Comparison of ENCODE assay signal across 8 mouse cellular contexts in the genomic region with DNA sequence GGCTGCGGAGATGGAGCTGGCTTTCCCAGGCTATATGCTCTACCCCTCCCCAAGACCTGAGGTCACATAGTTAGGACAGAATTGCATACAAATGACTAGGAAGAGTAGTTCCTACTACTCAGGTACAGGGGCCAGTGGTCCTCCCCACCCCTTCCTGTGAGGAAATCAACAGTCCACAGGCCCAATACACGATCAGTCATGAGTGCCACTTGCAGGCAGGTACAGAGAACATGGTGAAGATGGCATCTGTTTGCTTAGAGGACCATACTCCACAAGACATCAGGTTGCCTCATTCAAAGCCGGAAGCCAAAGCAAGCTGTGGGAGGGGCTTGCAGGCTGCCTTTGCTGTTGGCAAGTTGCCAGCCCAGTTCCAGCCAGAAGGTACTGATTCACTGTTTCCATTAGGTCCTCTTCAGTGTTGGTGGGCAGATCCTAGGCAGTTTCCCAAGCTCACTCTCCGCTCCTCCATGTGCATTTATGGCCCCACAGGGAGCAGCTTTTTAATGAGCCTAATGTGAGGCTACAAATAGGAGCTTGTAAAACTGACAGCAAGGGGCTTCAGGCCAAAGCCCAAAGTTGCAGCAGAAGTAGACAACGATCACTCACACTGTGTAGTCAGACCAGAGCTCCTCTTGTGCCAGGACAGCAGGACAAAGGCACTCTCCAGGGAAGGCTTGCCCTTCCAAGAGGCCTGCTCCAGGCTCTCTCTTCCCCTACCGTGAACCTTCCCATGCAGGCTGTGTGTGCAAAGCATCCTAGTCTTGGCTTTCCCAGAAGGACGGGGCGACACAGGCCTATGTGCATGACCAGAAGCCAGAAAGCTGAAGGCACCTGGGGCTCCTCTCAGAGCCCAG.
DNase-seq lines count a peak whose midpoint lies in the region; ATAC-seq lines count a peak whose summit lies in the region.

No protein-coding gene starts in this region.

- no peak overlapping the region for H3K4me2 ChIP-seq in neural tube, embryonic 14.5 days (ENCODE audit: low read depth, low read length)

- H3K27me3 ChIP-seq in neural tube, embryonic 14.5 days (ENCODE audit: control insufficient read depth, insufficient read depth, low read length) = no peaks in the 10 kb centered on the region

- H3K4me1 ChIP-seq in neural tube, embryonic 14.5 days (ENCODE audit: control insufficient read depth, insufficient read depth, low read length) = peaks cover 12% of the 10 kb centered on the region

- 0 out of 2 replicates have a peak, but pooled peaks have one; percentile 7 for ATAC-seq in frontal cortex, adult (ENCODE audit: low TSS enrichment)
- ATAC-seq in neural tube, embryonic 14.5 days (ENCODE audit: low read depth) = peak; percentile 87

- H3K9ac ChIP-seq in neural tube, embryonic 14.5 days (replicated peaks; ENCODE audit: low read depth, low read length) = no peak overlapping the region

- H3K27ac ChIP-seq in neural tube, embryonic 14.5 days (ENCODE audit: low read depth, low read length) = no peak overlapping the region

- no peaks in the 10 kb centered on the region for H3K36me3 ChIP-seq in neural tube, embryonic 14.5 days (ENCODE audit: control insufficient read depth, insufficient read depth, low read length)

- no peak for DNase-seq in frontal cortex, postnatal 14 days (ENCODE audit: low spot score in 2 of 2)
- DNase-seq in Muller cell, postnatal 12 days (ENCODE audit: inconsistent ontology term) = peak; percentile 81
- DNase-seq in frontal cortex, postnatal 10 days (ENCODE audit: low spot score in 2 of 2) = peak; percentile 28 to 41
- peak; percentile 20 for DNase-seq in hindlimb bud, embryonic 11.5 days (ENCODE audit: extremely low spot score, low read depth, low spot score)
- peak; percentile 40 to 57 for DNase-seq in left cerebral cortex, postnatal 25 days (ENCODE audit: low spot score in 2 of 2)
- peak; percentile 13 to 55 for DNase-seq in urinary bladder, postnatal 36 days (ENCODE audit: low spot score in 2 of 2)

- H3K9me3 ChIP-seq in neural tube, embryonic 14.5 days (ENCODE audit: control insufficient read depth, low read length) = no peaks in the 10 kb centered on the region

- no peak overlapping the region for H3K4me3 ChIP-seq in neural tube, embryonic 14.5 days (ENCODE audit: low read depth, low read length)

- intact Hi-C loops in left cerebral cortex, postnatal 25 days (cut with DNase I) = no loop called here

- WGBS in neural tube, embryonic 14.5 days = 38% methylated on average over 8 of the region's 8 CpGs

Comparison
In these comparisons a context has a peak if more than half of its experiments do, and no peak if none do; other contexts are left out.
1. DNase-seq: peak in Muller cell, postnatal 12 days (single experiment), frontal cortex, postnatal 10 days (2 of 2), hindlimb bud, embryonic 11.5 days (single experiment), left cerebral cortex, postnatal 25 days (2 of 2) and urinary bladder, postnatal 36 days (2 of 2); none in frontal cortex, postnatal 14 days (0 of 2).